Mouse (Mus musculus) liver, postnatal 0 days (tissue): Measurements from ENCODE around the gene Anapc11.

Experiments
- CTCF ChIP-seq: sonication (generic); IDR thresholded peaks from 2 replicates; pipeline ENCODE4 v1.5.1; 2016; ENCODE audit warnings: antibody characterized with exemption, low read depth
- EP300 ChIP-seq: IDR thresholded peaks from 2 replicates; pipeline ENCODE4 v1.6.1; 2016; ENCODE audit warnings: antibody characterized with exemption, low read depth, mild to moderate bottlenecking

DNA sequence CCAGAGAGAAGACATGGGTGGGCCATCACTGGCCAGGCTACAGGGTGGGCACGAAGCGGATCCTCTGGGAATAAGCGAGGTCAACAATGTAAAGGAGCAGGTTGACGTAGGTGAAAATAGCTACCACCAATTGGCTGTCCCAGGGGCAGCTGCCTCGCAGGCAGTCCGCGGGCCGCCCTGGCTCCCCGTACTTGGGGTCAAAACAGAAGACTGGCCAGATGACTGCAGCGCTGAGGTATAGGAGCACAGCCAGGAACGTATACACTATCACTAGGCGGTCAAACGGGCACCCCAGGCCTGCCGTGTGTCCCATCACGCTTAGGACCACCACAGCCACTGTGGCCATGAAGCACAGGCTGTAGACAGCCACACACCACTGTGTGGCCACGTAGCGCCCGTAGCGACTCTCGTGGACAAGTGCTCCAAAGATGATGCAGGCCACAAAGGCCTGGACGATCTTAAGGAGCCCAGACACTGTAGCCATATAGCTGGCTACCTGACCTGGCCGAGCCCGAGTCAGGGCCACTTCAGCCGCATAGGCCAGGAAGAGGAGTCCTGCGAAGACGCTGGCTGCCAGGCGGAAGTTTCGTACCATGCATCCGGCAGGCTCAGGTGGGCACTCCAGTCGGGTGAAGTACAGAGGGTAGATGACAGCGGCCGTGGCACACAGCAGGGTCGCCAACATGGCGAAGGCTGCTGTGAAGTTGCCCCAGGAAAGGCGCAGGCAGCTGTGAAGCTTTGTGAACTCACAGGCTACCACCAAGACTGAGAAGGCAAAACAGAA lies 49.0 kb downstream of the Anapc11 start:
- TF ChIP-seq CTCF, result no peak
- no peak for TF ChIP-seq EP300
